Mouse (Mus musculus): Measurements from ENCODE around the gene Pak7.

The Pak7 gene

GRCm38 (mm10) chr2:136048464-136048863 lies 339.3 kb downstream of the Pak7 start:
- DNase-seq (ENCODE audit: low spot score) = no peak
